Mouse (Mus musculus) 3T3-L1 (cell line): ENCODE data around the gene Peak1.

Experiments used
- DNase-seq: peaks from one replicate; pipeline ENCODE4 v3.0.0-alpha.2; 2015; ENCODE audit warnings: low read depth, low spot score

Gene Peak1

DNA sequence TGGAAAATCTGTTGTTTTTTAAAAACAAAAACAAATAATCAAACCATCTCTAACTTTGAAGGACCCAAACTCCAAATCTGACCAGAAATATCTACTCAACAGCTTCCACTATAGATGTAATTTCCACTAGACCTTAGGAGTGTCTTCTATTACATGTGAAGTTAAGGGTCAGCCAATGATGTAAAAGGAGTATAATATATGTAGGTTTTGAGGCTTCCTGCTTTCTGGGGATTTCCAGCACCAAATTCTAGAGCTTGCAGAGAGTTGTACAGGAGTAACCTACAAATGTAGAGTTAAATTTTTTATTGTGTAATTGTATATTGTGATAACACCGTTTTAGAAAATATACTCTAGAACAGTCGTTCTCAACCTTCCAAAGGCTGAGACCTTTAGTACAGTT is 96.6 kb downstream of the Peak1 start:
- no peak for DNase-seq

DNA sequence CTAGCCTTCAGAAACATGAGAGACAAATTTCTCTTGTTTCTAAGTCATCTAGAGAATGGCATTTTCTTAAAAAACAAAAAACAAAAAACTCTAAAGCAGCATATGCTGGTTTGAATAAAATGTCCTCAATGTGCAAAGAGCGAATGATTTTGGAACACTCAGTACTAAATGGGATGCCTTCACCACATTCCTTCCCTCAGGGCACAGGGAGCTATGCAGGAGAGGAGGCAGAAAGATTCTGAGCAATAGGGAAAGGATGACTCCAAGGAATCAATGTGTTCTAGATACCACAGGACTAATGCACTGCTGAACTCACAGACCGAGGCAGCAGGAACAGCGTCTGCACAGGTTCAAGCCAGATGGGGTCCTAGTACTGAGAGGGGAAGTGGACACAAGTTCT is 103.5 kb downstream of the Peak1 start:
- peak; percentile 58 for DNase-seq

DNA sequence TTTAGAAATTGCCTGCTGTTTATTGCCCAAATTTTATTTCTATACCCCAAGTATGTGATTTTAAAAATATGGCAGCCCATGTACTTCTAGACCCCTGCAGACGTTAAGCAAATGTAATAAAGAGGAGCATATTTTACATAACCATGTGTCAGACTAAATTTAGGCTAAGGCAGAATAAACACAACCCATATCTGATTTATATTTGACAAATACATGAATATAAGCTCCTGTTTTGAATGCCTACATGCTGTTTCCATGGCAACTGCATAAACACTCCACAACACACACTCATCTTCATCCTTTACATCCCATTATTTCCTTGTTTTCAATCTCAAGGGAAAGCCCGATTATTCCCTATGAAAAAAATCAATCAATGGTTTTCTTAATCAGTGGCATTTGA is 108.8 kb downstream of the Peak1 start:
- no peak for DNase-seq

DNA sequence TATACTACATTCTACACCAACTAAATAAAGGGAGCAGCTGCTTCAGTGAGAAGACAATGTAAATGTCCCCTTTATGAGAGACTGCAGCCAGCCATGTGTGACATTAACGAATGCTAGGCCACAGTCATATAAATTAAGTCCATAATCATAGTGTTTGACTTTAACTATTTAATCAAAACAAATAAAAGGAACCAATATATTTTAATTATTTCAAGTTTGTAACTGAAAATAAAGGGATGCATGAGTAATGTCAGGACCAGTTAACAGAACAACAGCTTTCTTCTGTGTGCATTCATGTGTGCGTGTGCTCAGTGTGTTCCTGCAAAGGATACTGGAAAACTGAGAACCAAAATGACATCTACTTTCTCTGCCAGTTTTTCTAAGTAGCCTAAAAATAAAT is 113.3 kb downstream of the Peak1 start:
- DNase-seq = no peak

DNA sequence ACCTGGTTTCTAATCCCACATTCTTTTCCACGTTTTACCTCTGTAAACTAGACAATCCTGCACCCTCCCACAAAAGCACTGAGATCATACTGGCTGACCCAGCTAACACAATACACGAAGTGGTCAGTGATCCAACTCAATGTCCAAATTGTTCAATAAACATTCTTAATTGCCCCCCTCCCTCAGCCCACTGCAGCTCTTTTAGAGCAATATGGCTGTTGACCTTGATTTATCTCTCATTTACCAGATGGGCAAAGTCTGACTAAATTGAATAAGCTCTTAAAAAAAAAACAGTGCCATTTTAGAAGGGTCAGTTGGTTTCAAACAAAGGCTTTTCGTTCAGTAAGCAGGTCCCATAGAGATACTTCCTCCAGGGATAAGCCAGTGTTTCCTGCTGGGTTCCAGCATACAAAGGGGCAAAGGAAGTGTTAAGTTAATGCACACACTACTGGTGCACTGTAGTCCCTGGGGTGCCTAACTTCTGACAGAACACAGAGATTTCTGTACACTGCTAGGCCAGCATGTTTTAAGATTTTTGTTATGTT is 114.9 kb downstream of the Peak1 start:
- no peak for DNase-seq

DNA sequence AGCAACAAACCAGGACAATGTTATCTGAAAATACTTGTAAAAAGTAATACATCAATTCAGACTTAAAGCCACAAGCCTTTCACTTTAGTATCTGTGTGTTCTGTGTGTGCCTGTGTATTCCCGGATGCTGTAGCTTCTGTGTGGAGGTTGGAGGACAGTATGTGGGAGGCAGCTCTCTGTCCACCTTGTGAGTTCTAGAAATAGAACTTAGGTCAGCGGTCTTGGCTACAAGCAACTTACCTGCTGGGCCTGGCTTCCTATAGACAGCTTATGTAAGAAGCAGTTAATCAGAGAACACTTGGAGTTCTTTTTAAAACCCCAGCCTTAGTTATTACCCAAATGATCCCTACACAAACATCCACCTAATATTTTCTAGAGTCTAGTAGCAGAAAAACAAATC is 127.8 kb downstream of the Peak1 start:
- DNase-seq = no peak

DNA sequence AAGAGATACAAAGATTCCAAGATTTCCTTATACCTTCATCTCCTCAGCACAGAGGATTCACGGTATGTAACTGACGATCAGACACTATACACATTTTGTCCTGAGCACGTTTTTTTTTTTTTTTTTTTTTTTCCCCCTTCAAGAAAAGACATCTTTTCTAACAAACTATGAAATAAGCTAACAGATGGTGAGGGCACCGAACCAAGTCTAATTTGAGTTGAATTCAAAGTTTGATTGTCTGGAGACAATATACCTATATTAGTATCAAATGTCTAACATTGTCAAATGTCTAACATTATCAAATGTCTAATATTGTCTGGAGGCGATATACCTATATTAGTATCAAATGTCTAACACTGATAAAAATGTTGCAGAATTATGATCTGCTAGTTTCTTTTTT is 135.4 kb downstream of the Peak1 start:
- no peak for DNase-seq

DNA sequence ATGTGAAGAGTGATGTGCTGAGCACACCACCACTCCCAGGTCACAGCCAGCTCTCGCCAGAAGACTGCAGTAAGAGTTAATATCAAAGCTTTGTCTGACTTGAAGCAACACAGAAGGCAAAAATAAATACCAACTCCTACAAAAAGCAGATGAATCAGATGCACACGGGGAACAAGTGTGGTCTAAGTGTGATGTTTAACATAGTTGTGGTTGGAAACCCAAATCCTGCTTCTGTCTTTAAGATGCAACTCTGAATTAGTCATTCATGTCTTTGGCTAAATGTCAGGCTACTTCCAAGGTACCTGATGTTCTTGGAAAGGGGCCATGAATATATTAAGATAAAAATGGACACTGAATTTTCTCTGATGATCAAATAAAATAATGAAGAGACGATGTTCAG is 144.3 kb downstream of the Peak1 start:
- DNase-seq = peak; percentile 97

DNA sequence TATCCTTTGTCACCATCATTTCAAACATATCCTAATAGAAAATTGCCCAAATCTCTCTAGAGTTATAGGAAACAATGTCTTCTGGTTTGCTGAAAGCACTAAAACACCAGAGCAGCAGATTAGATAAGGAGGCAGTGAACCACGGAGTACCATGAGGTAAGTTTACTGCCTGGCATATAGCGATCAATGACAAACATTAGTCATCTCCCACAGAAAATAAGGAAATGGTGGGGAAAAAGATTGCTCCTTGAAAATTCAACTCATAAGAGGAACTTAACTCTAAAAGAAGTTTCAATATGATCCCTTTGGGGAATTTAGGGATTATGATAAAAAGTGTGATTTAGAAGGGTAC is 145.6 kb downstream of the Peak1 start:
- no peak for DNase-seq

DNA sequence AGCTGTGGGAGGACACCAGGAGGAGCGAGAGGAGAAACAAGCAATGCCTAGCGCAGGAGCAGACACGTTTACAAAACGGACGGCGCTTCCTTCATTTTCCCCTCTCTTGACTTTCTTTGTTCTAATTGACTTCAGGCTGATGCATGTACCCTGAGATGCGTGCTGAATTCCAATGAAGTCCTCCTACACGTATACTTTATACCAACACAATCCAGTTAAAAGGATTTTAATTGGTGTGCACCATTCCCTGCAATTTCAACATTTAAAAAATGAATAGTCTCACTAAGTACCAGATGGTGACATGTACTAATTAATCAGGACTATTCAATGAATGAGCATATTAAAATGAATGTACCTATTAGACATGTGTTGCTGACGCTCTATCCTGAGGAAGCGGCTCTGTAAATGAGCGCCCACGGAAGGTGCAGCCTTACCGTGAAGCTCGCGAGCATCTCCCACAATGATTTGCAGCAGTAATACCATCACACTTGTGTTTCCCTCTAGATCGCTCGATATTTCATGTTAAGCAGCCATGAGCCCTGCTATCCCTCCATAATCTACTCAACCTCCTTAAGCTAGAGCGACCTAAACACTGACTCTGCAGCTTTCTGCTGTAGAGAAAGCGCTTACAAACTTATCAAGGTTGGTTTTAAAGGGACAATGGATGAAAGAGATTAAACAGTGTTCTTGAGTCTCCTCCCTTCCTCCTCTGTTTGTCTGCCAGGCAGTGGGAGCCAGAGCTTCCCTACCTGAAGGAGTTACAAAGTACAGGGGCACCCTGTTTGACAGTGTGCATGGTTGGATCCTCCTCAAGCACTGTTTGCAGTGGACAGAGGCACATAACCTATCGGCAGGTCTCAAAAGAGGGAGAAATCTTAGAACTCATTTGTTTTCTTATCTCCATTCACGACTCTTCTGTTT is 146.3 kb downstream of the Peak1 start:
- no peak for DNase-seq

DNA sequence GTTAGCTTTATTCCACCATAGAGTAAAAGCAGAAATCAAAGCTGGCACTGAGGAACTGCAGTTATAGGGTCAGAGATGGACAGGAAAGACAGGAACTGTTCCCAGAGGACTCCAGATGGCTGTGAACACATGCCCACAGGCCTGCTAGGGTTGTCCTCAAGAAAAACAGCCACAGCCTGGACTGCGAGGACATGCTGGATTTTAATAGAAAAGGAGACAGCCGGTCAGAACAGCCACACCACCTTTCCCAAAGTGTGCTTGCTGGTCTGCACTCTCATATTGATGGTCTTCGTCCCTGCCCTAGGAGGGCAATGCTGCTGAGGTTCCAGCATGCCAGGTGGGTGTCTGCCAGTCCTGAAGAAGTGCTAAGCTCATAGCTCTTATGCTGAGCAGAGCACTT is 148.8 kb downstream of the Peak1 start:
- no peak for DNase-seq

DNA sequence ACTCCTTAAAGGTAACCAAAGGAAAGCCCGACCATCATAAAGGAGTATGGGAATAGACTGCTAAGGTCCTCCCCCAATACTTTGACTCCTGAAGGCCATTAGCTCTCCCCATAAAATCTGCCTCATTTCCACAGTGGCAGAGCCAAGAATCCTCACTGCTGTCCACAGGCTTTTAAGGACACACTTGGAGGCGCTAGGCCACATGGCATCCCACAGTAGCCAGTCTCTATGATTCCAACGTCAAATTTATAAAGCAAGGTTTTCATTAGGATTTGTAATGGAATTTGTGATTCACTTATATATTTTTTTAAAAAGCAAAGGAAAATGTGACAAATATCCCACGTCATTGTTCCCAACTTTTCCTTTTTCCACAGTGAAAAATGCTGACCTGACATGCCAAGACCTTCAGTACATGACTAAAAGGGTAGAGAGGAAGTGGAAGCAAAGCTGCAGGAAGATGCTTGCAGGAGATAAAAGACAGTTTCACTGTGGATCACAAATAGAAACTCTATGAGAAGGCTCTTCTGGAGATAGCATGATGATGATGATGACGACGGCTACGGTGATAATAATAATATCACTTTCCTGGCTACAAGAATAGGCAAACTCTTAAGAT is 151.6 kb downstream of the Peak1 start:
- peak; percentile 38 for DNase-seq

DNA sequence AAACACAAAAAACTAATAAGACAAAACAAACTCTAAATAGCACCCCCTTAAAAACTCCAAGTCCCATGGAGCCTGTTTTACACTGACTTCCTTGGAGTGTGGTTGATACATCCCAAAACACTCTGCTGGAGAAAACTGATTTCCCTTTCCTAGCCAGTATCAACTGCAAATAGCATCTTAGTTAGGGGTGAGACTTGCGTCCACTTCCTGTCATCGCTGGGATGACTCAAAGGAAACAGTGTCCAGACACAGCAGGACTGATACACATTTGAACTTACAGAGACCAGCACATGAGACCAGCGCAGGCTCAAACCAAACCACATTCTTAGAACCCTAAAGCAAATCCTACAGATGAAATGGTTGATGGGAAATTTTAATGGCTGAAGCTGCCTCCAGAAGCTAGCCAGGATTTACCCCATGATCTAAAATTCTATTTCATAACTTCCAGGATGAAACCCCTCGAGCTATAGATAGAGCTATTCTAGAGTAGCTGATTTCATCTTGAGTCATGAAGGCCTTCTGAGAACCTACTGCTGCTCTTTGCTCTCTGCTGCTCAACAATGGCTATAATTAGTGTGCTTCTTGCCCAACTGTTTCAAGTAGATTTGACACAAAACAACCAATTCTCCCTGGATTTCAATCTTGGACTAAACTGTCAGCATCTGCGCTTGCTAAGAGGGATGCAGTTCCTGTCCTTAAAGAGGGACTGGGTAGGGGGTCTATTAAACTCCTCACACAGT is 152.2 kb downstream of the Peak1 start:
- DNase-seq = peak; percentile 74

DNA sequence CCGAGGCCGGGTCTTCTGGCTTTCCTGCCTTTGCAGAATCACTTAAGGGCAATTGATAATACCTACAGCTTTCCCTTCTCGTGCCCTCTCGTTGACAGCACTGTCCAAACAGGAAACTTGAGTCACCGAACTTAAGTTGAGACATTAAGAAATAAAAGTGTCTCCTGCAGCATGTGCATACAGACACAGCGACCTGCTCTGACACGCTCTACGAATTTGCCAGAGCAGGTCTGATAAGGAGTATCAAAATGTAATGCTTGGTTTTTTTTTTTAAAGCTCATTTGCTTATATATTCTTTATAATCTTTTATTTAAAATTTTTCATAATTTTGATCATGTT is 152.9 kb downstream of the Peak1 start:
- DNase-seq = no peak

DNA sequence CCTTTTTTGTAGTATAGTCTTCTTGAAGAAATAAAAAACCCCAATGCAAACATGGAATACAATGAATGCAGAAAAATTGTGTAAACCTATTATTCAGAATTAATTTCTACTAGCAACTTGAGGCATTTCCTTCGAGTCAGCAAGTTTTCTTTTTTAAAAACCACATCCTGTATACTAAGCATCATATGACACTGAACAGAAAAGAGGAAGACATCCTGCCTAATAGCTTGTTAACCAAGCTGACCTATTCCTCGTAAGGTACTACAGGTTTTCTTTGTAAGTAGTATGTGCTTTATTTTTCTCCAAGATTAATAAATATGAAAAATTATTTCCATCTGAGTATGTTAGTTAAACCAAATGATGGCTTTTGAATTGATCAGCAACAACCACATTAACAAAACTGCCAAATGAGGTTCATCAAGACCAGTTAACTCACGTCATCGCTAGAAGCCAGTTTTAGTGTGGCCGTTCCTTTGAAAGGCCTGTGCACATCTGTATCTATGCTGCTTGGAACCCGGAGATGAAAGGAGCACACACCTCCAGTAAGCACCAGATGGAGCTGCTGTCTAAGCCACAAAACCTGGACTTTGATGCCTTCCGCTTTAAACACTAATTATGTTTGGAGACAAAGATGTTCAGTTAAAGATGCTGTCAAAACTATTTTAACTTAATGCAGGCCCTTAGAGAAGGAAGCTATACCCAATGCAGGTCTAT is 153.4 kb downstream of the Peak1 start:
- peak; percentile 71 for DNase-seq

DNA sequence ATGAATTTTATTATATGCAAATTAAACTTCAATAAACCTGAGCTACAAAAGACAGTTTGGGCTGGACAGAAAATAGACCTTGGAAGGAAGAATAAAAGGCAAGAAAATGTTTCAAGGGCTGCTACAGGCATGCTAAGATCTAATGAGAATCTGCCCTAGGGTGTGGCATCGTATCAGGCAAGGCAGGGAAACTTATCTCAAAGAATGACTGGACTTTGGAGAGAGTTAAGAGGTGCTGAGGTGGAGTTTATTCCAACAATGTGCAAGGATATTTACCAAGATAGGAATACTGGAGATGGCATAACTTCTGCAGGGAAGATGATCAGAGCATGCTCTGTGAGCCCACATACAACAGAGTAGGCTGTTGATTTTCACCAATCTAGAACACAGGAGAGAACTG is 154.8 kb downstream of the Peak1 start:
- no peak for DNase-seq

DNA sequence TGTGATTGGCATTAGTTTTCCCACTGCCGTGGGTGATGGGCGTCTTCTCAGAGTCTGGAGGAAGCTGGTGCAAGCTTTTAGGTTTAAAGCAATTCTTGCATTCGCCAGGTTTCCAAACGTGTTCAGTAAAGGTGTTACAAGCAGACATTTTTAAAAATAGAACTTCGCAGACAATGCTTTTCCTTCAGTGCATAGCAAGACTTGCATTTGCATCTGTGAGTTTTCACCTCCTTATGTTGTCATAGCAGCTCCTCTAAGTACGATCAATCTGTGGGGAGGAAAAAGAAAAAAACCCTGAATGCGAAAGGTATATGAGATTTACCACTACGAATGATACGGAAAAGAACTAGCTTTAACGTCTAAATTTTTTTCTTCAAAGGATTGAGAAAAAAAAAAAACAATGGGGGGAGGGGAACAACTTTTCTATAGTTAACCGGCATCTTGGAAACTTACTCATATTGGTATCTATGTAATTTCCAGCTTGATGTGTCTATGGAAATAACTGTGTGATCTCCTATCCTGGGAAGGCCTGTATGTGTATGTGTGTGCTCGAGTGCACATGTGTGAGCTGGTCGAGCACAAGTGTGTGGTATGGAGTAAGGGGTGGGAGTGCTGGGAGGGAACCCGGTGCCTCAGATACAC is 157.3 kb downstream of the Peak1 start:
- no peak for DNase-seq

DNA sequence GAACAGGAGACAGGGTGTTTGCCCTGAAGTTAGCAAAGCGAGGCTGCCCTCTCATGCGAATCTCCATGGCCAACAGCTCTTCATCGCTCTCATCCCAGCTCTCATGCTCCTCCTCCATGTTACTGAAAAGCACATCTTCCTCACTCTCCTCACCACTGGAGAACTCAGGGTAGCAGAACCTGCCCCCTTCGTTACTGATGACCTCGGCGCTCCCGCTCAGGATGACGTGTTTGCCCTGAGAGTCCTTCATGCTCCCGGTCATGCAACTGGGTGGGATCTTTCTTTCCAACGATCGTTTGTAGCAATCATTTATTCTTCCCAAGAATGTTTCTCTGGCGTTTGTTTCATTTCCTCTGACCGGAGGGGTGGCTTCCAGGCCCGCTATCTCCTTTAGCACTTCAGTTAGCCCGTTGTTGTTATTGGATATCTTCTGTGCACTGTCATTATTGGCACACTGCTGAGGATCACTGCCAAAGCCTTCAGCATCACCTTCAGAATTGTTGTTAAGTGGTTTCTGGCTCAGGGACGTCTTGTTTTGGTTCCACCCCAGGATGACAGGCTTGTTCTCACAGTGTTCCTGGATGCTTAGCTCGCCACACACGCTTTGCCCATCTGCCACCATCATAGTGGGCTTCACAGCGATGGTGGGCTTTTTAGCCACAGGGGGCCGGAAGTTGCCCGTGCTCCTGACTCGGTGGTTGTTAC is 157.9 kb downstream of the Peak1 start:
- no peak for DNase-seq

DNA sequence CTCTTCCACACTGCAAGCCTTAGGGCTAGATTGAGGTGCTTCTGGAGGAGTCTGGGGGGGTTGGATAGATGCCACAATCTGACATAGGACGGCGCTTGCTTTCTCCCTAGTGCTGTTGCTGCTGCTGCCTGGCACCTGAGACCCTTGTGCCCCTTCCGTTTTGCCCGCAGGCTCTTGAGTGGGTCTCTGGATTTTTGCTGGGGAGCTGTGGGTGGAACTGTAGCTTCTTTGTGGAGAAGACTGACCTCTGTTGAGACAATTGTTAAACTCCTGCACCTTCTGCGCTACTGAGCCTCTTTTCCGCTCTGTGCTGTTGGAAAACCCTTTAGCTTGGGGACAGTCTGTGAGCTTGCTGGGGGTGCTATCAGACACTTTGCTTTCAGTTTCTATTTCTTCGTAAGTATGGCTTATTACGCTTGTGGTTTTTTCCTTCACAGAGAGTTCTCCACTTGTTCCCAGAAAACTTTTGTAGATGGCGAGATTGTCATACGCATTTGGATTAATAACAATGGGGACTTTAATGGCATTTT is 159.5 kb downstream of the Peak1 start:
- DNase-seq = no peak

DNA sequence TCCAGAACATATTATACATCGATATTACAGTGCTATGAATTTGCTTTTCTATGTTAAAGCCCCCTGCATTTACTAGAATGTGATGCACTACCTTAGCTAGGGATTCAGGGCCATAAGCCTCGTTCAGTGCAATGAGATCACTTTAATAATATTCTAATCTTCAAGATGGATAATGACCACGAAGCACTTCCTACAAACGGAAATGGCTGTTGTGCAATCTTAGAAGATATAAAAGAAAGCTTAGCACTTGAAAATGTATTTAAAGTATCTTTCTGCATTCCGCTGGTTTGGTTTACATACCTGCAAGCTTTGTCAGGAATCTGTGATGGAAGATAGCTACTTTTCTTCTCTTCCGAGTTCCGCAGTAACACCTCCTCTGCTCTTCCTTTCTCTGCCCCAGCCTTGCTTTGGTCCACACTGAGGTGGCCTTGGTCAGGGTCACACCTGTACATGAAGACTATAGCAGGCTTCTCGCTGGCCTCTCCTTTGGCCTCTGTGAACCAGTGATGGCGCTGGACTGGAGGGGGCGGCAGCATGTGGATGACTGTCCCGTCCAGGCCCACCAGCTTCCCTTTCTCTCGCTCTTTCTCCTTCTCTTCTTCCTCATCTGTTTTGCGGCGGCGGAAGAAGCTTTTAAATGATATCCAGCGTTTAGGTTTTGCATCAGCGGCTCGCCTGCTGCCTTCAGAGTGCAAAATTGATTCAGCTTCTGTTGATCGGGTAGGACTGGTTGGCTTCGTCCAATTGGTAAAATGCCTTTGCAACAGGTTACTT is 160.5 kb downstream of the Peak1 start:
- no peak for DNase-seq
